ENCODE assay signal across 7 mouse cellular contexts in genomic region chr14:105802529-105803280, GRCm38 (mm10).
DNase-seq lines count a peak whose midpoint lies in the region; ATAC-seq and TF ChIP-seq lines count a peak whose summit lies in the region.

No protein-coding gene starts in this region.

- H3K36me3 ChIP-seq in heart, embryonic 13.5 days = no peaks in the 10 kb centered on the region
- H3K36me3 ChIP-seq in kidney, postnatal 0 days (ENCODE audit: insufficient read depth, low read length) = no peaks in the 10 kb centered on the region
- no peaks in the 10 kb centered on the region for H3K36me3 ChIP-seq in stomach, postnatal 0 days (ENCODE audit: control insufficient read depth, insufficient read depth, low read length)

- WGBS in heart, embryonic 13.5 days = 6% methylated on average over 18 of the region's 18 CpGs
- 16% methylated on average over 18 of the region's 18 CpGs for WGBS in kidney, postnatal 0 days
- WGBS in stomach, postnatal 0 days = 20% methylated on average over 18 of the region's 18 CpGs

- no peak for TF ChIP-seq CTCF in kidney, postnatal 0 days (IDR thresholded peaks at IDR 0.05; ENCODE audit: low read depth)
- TF ChIP-seq CTCF in stomach, postnatal 0 days (IDR thresholded peaks at IDR 0.05; ENCODE audit: low read depth) = no peak

- H3K9ac ChIP-seq in heart, embryonic 13.5 days = peak overlapping the region; percentile 64
- H3K9ac ChIP-seq in kidney, postnatal 0 days (ENCODE audit: low read depth, low read length) = no peak overlapping the region
- H3K9ac ChIP-seq in stomach, postnatal 0 days (ENCODE audit: low read length) = no peak overlapping the region

- H3K27ac ChIP-seq in heart, embryonic 13.5 days (replicated peaks) = peak overlapping the region; percentile 49
- H3K27ac ChIP-seq in kidney, postnatal 0 days = peak overlapping the region; percentile 55; the same call in 1 of the 2 replicates
- H3K27ac ChIP-seq in stomach, postnatal 0 days (replicated peaks) = peak overlapping the region; percentile 82

- peak overlapping the region; percentile 71 for H3K4me2 ChIP-seq in heart, embryonic 13.5 days
- H3K4me2 ChIP-seq in kidney, postnatal 0 days (ENCODE audit: low read length) = peak overlapping the region; percentile 48
- H3K4me2 ChIP-seq in stomach, postnatal 0 days (replicated peaks; ENCODE audit: low read depth) = peak overlapping the region; percentile 47

- no peak for TF ChIP-seq EP300 in stomach, postnatal 0 days (optimal IDR thresholded peaks at IDR 0.05)

- peak overlapping the region; percentile 44 for H3K4me3 ChIP-seq in heart, embryonic 13.5 days
- no peak overlapping the region for H3K4me3 ChIP-seq in kidney, postnatal 0 days (replicated peaks; ENCODE audit: low read depth, low read length)
- H3K4me3 ChIP-seq in stomach, postnatal 0 days (ENCODE audit: low read depth, low read length) = peak overlapping the region; percentile 24; the same call in 1 of the 2 replicates

- no peaks in the 10 kb centered on the region for H3K27me3 ChIP-seq in heart, embryonic 13.5 days (replicated peaks)
- H3K27me3 ChIP-seq in kidney, postnatal 0 days (ENCODE audit: insufficient read depth, low read length) = no peaks in the 10 kb centered on the region
- no peaks in the 10 kb centered on the region for H3K27me3 ChIP-seq in stomach, postnatal 0 days (ENCODE audit: control insufficient read depth, insufficient read depth, low read length)

- H3K9me3 ChIP-seq in heart, embryonic 13.5 days = no peaks in the 10 kb centered on the region
- H3K9me3 ChIP-seq in kidney, postnatal 0 days (replicated peaks; ENCODE audit: low read length) = no peaks in the 10 kb centered on the region
- H3K9me3 ChIP-seq in stomach, postnatal 0 days (ENCODE audit: control insufficient read depth, low read length) = no peaks in the 10 kb centered on the region

- no peak for ATAC-seq in heart, embryonic 13.5 days (ENCODE audit: extremely low read depth, insufficient number of reproducible peaks, low FRiP score, low TSS enrichment)
- no peak for ATAC-seq in kidney, postnatal 0 days (replicated peaks; ENCODE audit: low FRiP score, low read depth)
- ATAC-seq in stomach, postnatal 0 days (ENCODE audit: low FRiP score, low TSS enrichment) = peak; percentile 90

- peaks cover 21% of the 10 kb centered on the region for H3K4me1 ChIP-seq in heart, embryonic 13.5 days
- no peaks in the 10 kb centered on the region; the same call in 1 of the 2 replicates for H3K4me1 ChIP-seq in kidney, postnatal 0 days (replicated peaks; ENCODE audit: insufficient read depth, low read length)
- no peaks in the 10 kb centered on the region for H3K4me1 ChIP-seq in stomach, postnatal 0 days (replicated peaks; ENCODE audit: control insufficient read depth, insufficient read depth)

- peak; percentile 33 for DNase-seq in embryo, embryonic 9.5 days (ENCODE audit: extremely low spot score)
- DNase-seq in kidney, postnatal 0 days (ENCODE audit: low spot score) = no peak
- peak; percentile 65 for DNase-seq in lung, postnatal 25 days (ENCODE audit: low spot score)
- peak; percentile 79 for DNase-seq in stomach, postnatal 0 days (ENCODE audit: low spot score)
- DNase-seq in MN1 (ENCODE audit: low spot score) = no peak
- no peak for DNase-seq in right cerebral cortex, postnatal 10 days (ENCODE audit: low spot score in 2 of 2)

Comparison
In these comparisons a context has a peak if more than half of its experiments do, and no peak if none do; other contexts are left out.
1. DNase-seq: peak in embryo, embryonic 9.5 days (single experiment), lung, postnatal 25 days (single experiment) and stomach, postnatal 0 days (single experiment); none in kidney, postnatal 0 days (single experiment), MN1 (single experiment) and right cerebral cortex, postnatal 10 days (0 of 2).
2. Peak in every context shown above with its lines, with median percentiles within 50 percentile points of each other: H3K27ac ChIP-seq and H3K4me2 ChIP-seq.